Mouse (Mus musculus) CD4-positive, CD25-positive, alpha-beta regulatory T cell (primary cell): ENCODE measurements around the gene Nemf. TPM values are rescaled to one million over a fixed set of nuclear protein-coding genes. Genes with fewer than 3 reads are reported as not detected.

Experiments used
- polyA plus RNA-seq: library from polyadenylated mRNA; unstranded; fragments of 100-300 nt; shearing (Covaris generic); gene quantifications from one replicate; pipeline ENCODE4 v1.2.1, GENCODE M21; 2017

Nemf gene
- polyA plus RNA-seq, result 123 TPM

GRCm38 (mm10) chr12:69356546-69357299 lies at the start of gene Nemf:
Gene Nemf, minus strand, starts transcription at chr12:69357165.

GRCm38 (mm10) chr12:69371854-69372671 lies 15.1 kb upstream of the Nemf start, which contains the start of the genes Arf6 and Gm9887:
Gene Arf6, plus strand, starts transcription at chr12:69372150.
Gene Gm9887, minus strand, starts transcription at chr12:69372458.

GRCm38 (mm10) chr12:69296511-69297410 lies 60.2 kb downstream of the Nemf start, which contains the start of gene Klhdc2:
Gene Klhdc2, plus strand, starts transcription at chr12:69296681.

Other genes starting within 250 kb of the Nemf start
- gene Rps29, start 198.0 kb downstream of the Nemf start, polyA plus RNA-seq, result 1,962 TPM
- 0.73 TPM for gene Lrr1, start 188.4 kb downstream of the Nemf start, polyA plus RNA-seq
- 387 TPM for gene Rpl36al, start 173.1 kb downstream of the Nemf start, polyA plus RNA-seq
- gene Mgat2, start 173.0 kb downstream of the Nemf start, polyA plus RNA-seq, result 79.7 TPM
- gene Gm49383, start 160.1 kb downstream of the Nemf start, polyA plus RNA-seq, result 15.1 TPM
- gene Dnaaf2, start 158.7 kb downstream of the Nemf start, polyA plus RNA-seq, result 8.3 TPM
- gene Gm49384, start 152.9 kb downstream of the Nemf start, polyA plus RNA-seq, result 17.8 TPM
- 8.8 TPM for gene Pole2, start 129.0 kb downstream of the Nemf start, polyA plus RNA-seq
- 40.0 TPM for gene Klhdc1, start 116.0 kb downstream of the Nemf start, polyA plus RNA-seq
- gene Klhdc2, start 60.5 kb downstream of the Nemf start, polyA plus RNA-seq, result 59.0 TPM
- 343 TPM for gene Arf6, start 15.0 kb upstream of the Nemf start, polyA plus RNA-seq
- gene Gm9887, start 15.3 kb upstream of the Nemf start, polyA plus RNA-seq, result 6.1 TPM
- 5.3 TPM for gene Vcpkmt, start 225.9 kb upstream of the Nemf start, polyA plus RNA-seq